Comparison of ENCODE assay signal across 19 mouse cellular contexts in the genomic region with DNA sequence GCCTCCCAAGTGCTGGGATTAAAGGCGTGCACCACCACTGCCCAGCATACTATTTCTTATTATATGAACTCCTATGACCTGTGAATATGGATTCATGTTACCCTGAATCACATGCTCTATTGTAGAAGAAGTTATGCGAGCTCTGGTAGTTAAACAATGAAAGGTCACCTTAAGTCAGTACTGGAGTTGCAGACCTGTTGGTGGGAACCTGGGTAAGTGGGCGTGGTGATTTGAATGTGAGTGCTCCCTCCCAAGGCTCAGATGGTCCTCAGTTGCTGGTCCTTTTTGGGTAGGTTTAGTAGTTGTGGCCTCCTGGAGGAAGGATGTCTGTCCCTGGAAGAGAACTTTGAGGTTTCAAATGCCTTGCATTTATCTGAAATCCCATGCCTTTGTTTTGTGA. TPM values are rescaled to one million over a fixed set of nuclear protein-coding genes. Genes with fewer than 3 reads are reported as not detected.
DNase-seq lines count a peak whose midpoint lies in the region; ATAC-seq and TF ChIP-seq lines count a peak whose summit lies in the region.
"Had no signal": no experiment of that assay in that cellular context is flagged by ENCODE, and none has a peak within 500 bp of the region (broad histone marks: within the 10 kb centered on the region; RNA-seq: fewer than 3 reads in every experiment).

No protein-coding gene starts in this region.

- 0 out of 2 replicates have a peak, but pooled peaks have one; percentile 48 for TF ChIP-seq EP300 in ES-Bruce4 (IDR thresholded peaks at IDR 0.05; ENCODE audit: insufficient read depth, low read depth, low read length)

- no peak for ATAC-seq in granulocyte monocyte progenitor cell, adult 5-6 weeks (replicated peaks; ENCODE audit: poor library complexity, severe bottlenecking)
- ATAC-seq: forebrain, embryonic 13.5 days; forebrain, embryonic 15.5 days; forebrain, postnatal 0 days had no signal

- TF ChIP-seq POLR2A in ES-Bruce4 (IDR thresholded peaks at IDR 0.05; ENCODE audit: insufficient read depth, low read length), result no peak

- H3K4me1 ChIP-seq in ES-Bruce4 (ENCODE audit: control insufficient read depth, insufficient read depth, low read length), result peaks cover 8% of the 10 kb centered on the region
- H3K4me1 ChIP-seq: embryonic facial prominence, embryonic 12.5 days; forebrain, embryonic 13.5 days; forebrain, embryonic 15.5 days had no signal

- DNase-seq in ES-CJ7 (ENCODE audit: low read depth, low spot score), result peak; percentile 80
- DNase-seq in ZHBTc4 (ENCODE audit: low read depth, low spot score), result peak; percentile 72
- no peak for DNase-seq in cerebellum, adult 11 months
- DNase-seq: adrenal gland, adult 2 months; adrenal gland, postnatal 10 days; adrenal gland, postnatal 25 days; cerebellum, adult 11-12 months; cerebellum, adult 2 months; cerebellum, adult 9-10 months; cerebellum, postnatal 10 days; cerebellum, postnatal 25 days; forebrain, postnatal 0 days had no signal

- H3K9ac ChIP-seq in ES-Bruce4 (ENCODE audit: low read depth, poor library complexity, severe bottlenecking), result no peak overlapping the region
- H3K9ac ChIP-seq: embryonic facial prominence, embryonic 12.5 days; forebrain, embryonic 13.5 days; forebrain, embryonic 15.5 days; forebrain, postnatal 0 days had no signal

- no peak overlapping the region for H3K4me3 ChIP-seq in ES-Bruce4 (ENCODE audit: low read depth, low read length)
- H3K4me3 ChIP-seq: embryonic facial prominence, embryonic 10.5 days; embryonic facial prominence, embryonic 12.5 days; forebrain, embryonic 13.5 days; forebrain, embryonic 15.5 days had no signal

- H3K27me3 ChIP-seq in ES-Bruce4 (ENCODE audit: control insufficient read depth, insufficient read depth, low read length, poor library complexity, severe bottlenecking), result no peaks in the 10 kb centered on the region
- H3K27me3 ChIP-seq: embryonic facial prominence, embryonic 12.5 days; forebrain, embryonic 13.5 days; forebrain, embryonic 15.5 days had no signal

- no peaks in the 10 kb centered on the region; the same call in 1 of the 2 replicates for H3K36me3 ChIP-seq in ES-Bruce4 (ENCODE audit: control insufficient read depth, insufficient read depth, low read length, poor library complexity, severe bottlenecking)
- H3K36me3 ChIP-seq: embryonic facial prominence, embryonic 10.5 days; embryonic facial prominence, embryonic 12.5 days; forebrain, embryonic 15.5 days had no signal

- TF ChIP-seq CTCF in ES-Bruce4 (IDR thresholded peaks at IDR 0.05; ENCODE audit: low read depth, low read length), result no peak

- peaks cover 10% of the 10 kb centered on the region; the same call in 1 of the 2 replicates for H3K9me3 ChIP-seq in ES-Bruce4 (replicated peaks; ENCODE audit: control insufficient read depth, insufficient read depth, low read length, poor library complexity, severe bottlenecking)
- H3K9me3 ChIP-seq: embryonic facial prominence, embryonic 10.5 days; embryonic facial prominence, embryonic 12.5 days; forebrain, embryonic 13.5 days; forebrain, embryonic 15.5 days had no signal

- peak overlapping the region; percentile 61; the same call in 1 of the 2 replicates for H3K27ac ChIP-seq in ES-Bruce4 (ENCODE audit: insufficient read depth, low read length)
- H3K27ac ChIP-seq: embryonic facial prominence, embryonic 10.5 days; embryonic facial prominence, embryonic 12.5 days; forebrain, embryonic 13.5 days; forebrain, embryonic 15.5 days had no signal

RNA-seq across cellular contexts. Expression of a gene that starts 56.2 kb away (rescaled TPM):
- 2.3 and 2.5 TPM in 2 replicates for polyA plus RNA-seq in ES-Bruce4 (2011; ENCODE audit: insufficient read depth, insufficient read length, low read depth, missing spikeins)
- total RNA-seq in granulocyte monocyte progenitor cell, adult 5-6 weeks (2014; fragmentation: Nextera tagmentation), result not detected in 2 replicates
- not detected in 2 replicates for total RNA-seq in granulocyte monocyte progenitor cell, adult 5-6 weeks (2017)
- total RNA-seq: MEL had no signal

RNA-seq across cellular contexts. Expression of a gene that starts 57.8 kb away (rescaled TPM):
- polyA plus RNA-seq in ES-Bruce4 (2011; ENCODE audit: insufficient read depth, insufficient read length, low read depth, missing spikeins), result 417 and 439 TPM in 2 replicates
- total RNA-seq in granulocyte monocyte progenitor cell, adult 5-6 weeks (2014; fragmentation: Nextera tagmentation), result 22.5 and 27.5 TPM in 2 replicates
- 27.7 and 31.3 TPM in 2 replicates for total RNA-seq in granulocyte monocyte progenitor cell, adult 5-6 weeks (2017)
